Mouse (Mus musculus) layer of hippocampus, postnatal 25 days (tissue): Measurements from ENCODE around the gene Col6a6. TPM values are rescaled to one million over a fixed set of nuclear protein-coding genes. Genes with fewer than 3 reads are reported as not detected.
"Not testable (repeated sequence)": the region's sequence is repeated elsewhere in the genome, so short reads cannot be mapped to it uniquely, and the experiment has no call there.

Source experiments
- DNase-seq, 2 experiments: peaks; one replicate each; pipeline ENCODE4 v3.0.0; 2022; ENCODE audit warnings: mixed read lengths in 2 of 2, low spot score in 1 of 2; ENCODE audit errors: extremely low spot score in 1 of 2
- total RNA-seq, 2 experiments: library from RNA; stranded (reverse); gene quantifications; 2 replicates each; pipeline ENCODE4 v1.2.3; 2021

Col6a6 gene
- total RNA-seq, 2 experiments from 2014 or later = 0.37 to 0.40 TPM

DNA sequence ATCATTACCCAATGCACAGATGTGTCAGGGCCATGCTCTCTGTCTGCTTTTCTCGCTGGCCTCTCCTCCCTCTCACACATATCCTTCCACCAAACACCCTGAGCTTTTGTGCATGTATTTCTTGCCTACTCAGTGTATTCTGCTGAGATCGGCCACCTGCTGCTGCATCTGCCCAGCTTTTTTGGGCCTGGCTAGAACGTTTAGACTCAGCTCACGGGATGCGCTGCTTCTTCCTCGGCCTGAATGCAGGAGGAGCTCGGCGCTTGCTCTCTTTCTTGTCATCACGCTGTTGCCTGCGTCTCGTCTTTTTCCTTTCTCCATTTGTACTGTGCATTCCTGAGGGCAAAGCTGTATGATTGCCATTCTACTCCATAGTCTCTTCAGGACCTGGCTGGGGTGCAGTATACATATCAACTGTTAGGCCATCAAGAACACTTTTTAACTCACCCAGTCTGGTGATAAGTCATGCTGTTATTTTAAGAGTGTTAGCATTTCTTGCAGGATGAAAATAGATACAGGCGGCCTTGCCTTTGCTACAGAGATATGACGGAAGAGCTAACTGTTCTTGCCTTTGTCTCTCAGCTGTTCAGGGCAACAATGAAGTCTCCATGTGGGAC lies 143.3 kb downstream of the Col6a6 start:
- DNase-seq = peak in 1 of 2 experiments; percentile 40

DNA sequence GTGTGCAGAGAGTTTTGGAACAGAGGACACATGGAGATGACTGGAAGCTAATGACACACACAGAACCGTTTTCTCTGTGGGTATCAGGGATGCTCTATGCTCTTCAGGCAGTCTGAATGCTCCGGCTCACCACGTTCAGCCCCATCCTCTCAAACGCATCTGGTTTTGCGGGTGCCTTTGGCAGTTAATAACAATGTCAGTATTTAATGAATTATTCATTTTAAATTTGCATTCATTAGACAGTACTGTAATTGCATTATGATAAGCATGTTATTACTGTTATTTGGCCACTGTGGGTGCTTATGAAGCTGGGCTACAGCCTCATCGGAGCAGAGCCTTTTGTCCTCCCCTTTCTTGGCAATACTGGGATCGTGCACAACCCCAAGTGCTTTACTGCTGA lies 146.6 kb downstream of the Col6a6 start:
- DNase-seq = no peak

DNA sequence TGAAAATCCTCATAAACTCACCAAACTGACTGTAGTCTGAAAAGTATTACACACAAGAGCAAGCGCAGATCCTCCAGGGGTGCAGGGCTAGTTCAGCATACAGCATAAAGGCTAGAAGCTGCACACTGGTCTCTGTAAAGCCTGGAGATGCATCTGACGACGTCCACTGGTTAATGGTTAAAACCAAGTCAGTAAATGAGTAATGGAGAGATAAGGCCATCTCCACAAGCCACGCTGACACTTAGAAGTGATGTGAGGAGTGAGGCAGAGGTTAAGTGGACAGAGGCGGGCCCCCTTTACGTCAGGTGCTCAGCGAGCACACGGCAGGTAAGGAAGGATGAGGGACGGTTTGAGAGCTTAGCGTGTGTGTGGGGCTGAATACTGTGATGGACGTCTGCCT lies 152.0 kb downstream of the Col6a6 start:
- DNase-seq = no peak

- no peak for DNase-seq
Measured at GRCm38 (mm10) chr9:105672032-105672431, 155.9 kb downstream of the Col6a6 start.

DNA sequence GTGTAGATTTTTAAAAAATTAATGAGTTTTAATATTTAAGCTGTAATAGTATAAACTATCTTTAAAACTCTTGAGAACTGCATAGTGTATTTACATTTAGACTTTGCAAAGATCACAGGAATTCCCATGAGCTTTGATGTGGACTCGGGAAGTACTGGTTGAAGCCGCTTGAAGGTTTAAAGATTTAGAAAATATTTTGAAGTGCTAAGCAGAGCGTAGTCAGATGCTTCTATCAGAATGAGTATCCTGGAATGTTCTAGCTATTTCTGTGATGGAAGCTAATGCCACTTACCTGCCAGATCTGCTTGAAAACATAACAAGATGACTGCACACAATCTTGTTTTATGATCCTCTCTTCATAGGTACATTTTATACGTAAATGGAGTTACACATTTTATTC lies 157.0 kb downstream of the Col6a6 start:
- no peak for DNase-seq

- DNase-seq = no peak
Measured at GRCm38 (mm10) chr9:105665269-105665668, 162.7 kb downstream of the Col6a6 start.

DNA sequence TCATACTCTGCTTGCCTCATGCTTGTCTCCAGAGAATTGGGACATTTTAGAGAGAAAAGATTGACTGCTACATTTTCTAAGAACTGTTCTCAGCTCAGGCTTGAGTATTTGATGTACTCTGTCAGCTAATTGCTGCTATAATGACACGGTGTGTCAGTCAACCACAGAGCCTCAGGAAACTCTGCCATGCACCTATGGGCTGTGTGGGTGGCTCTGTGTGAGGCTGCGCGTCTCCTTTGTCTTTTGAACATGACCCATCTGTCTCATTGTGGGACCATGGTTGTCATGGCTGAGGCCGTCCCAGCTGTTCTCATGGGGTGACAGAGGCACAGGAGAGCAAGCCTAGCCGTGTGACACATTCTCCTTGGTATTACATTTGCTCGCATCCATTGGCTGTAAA lies 168.1 kb downstream of the Col6a6 start:
- DNase-seq = no peak

DNA sequence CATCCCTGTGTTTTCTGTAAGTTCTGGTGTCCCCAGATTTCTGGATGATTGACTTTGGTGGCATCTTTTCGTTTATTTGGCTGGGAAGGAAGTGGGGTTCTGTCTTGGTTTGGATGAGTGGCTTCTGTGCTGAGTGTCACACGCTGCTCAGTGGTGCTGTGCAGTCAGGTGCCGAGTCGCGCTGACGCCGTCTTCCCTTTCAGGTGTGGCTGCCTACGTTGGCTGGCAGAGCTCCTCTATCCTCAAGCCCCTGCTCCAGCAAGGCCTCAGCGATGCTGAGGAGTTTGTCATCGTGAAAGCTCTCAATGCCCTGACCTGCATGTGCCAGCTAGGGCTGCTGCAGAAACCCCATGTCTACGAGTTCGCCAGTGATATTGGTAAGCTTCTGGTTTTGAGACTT lies 169.7 kb downstream of the Col6a6 start:
- no peak for DNase-seq

GRCm38 (mm10) chr9:105656189-105656588 lies 171.8 kb downstream of the Col6a6 start:
- DNase-seq = no peak

DNA sequence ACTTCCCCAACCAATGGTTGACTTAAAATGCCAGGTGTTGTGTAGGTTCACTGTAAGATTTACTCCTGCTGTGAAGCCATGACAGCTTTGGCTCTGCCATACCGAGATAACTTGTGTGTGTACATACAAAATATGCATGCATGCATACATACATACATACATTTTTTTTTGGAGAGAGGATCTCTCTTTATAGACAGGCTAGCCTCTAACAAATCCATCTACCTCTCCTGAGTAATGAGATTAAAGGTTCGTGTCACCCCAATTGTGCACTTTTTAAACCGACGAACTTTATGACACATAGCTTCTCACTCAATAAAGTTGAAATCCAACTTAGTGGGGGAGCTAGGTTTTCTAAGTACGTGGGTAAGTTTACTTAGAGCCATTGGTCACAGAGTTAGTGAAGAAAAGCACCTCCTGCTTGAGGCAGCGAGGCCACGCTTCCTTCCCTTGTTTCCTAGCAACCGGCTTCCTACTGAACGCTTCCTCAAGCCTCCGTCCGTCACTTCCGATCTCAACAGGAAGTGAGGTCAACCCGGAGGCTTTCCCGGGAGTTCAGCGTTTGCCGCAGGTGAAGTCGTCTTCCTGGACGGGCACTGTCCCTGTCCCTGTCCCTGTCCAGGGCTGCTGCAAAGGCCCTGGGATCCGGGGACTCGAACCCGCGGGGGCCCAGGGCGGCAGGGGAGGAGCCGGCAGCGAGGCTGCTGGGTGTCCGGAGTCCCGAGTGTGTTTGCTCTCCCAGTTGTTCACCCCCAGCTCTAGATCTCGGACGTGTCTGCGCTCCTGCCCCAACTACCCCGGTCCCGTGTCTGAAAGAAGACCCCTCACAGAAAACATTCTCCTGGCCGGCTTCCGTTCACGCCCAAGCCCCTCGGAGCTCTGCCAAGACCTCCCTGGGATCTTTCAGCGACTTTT lies 185.2 kb downstream of the Col6a6 start, which contains the start of gene Pik3r4:
Gene Pik3r4 (plus strand): TSS at position 519 of the 912 bp plus-strand sequence.
- DNase-seq = peak; percentile 63 to 65

- not testable (repeated sequence) for DNase-seq
Measured at GRCm38 (mm10) chr9:105641377-105641776, 186.6 kb downstream of the Col6a6 start.

Other genes starting within 250 kb of the Col6a6 start
- 10 to 100 TPM; 40.1 to 45.8 TPM for gene Pik3r4, start 185.2 kb downstream of the Col6a6 start, total RNA-seq
- gene Col6a5, start 132.5 kb upstream of the Col6a6 start, total RNA-seq = under 1 TPM; 0.40 to 0.54 TPM